Mouse (Mus musculus) cerebellum, adult 2 months (tissue): ENCODE data around the gene Mtfp1.

Experiments
- CTCF ChIP-seq: fragments of 200-500 bp; IDR thresholded peaks from 2 replicates; pipeline ENCODE4 v1.5.1; 2011; ENCODE audit warnings: low read depth, mild to moderate bottlenecking, control low read depth, low read length, moderate library complexity, borderline replicate concordance; ENCODE audit not compliant: insufficient read depth
- POLR2A ChIP-seq: fragments of 200-500 bp; IDR thresholded peaks from 2 replicates; pipeline ENCODE4 v1.6.1; 2011; ENCODE audit warnings: low read length, control low read depth, borderline replicate concordance; ENCODE audit not compliant: insufficient read depth

- TF ChIP-seq CTCF (no peak), POLR2A (no peak)
Measured at GRCm38 (mm10) chr11:4099447-4099846, 4.2 kb upstream of the Mtfp1 start.
